Comparison of ENCODE assay signal across 8 mouse cellular contexts in genomic region chr4:132767914-132768876, GRCm38 (mm10). TPM values are rescaled to one million over a fixed set of nuclear protein-coding genes. Genes with fewer than 3 reads are reported as not detected.
DNase-seq lines count a peak whose midpoint lies in the region; ATAC-seq and TF ChIP-seq lines count a peak whose summit lies in the region.

Gene Rpa2, plus strand, starts transcription at chr4:132768332.

- WGBS in hindbrain, embryonic 10.5 days, result under 1% methylated on average over 70 of the region's 71 CpGs
- under 1% methylated on average over 68 of the region's 71 CpGs for WGBS in lung, postnatal 0 days

- peaks cover 12% of the 10 kb centered on the region for H3K4me1 ChIP-seq in hindbrain, embryonic 10.5 days (replicated peaks)
- peaks cover 5% of the 10 kb centered on the region; the same call in 1 of the 2 replicates for H3K4me1 ChIP-seq in lung, postnatal 0 days (ENCODE audit: insufficient read depth, low read depth, low read length)

- no peaks in the 10 kb centered on the region for H3K27me3 ChIP-seq in hindbrain, embryonic 10.5 days (ENCODE audit: insufficient read depth, poor library complexity, severe bottlenecking)
- no peaks in the 10 kb centered on the region for H3K27me3 ChIP-seq in lung, postnatal 0 days (replicated peaks; ENCODE audit: insufficient read depth, low read length)

- peak within 1 kb of the TSS; percentile 90 for H3K4me3 ChIP-seq in hindbrain, embryonic 10.5 days
- H3K4me3 ChIP-seq in lung, postnatal 0 days (ENCODE audit: low read depth, low read length), result peak within 1 kb of the TSS; percentile 83

- peak; percentile 99 for ATAC-seq in frontal cortex, adult (ENCODE audit: low TSS enrichment)
- peak; percentile 98 for ATAC-seq in lung, postnatal 0 days

- H3K9me3 ChIP-seq in hindbrain, embryonic 10.5 days, result no peaks in the 10 kb centered on the region
- no peaks in the 10 kb centered on the region for H3K9me3 ChIP-seq in lung, postnatal 0 days (ENCODE audit: low read length)

- H3K4me2 ChIP-seq in lung, postnatal 0 days (replicated peaks; ENCODE audit: low read depth, low read length), result peak within 1 kb of the TSS; percentile 87

- H3K36me3 ChIP-seq in hindbrain, embryonic 10.5 days, result peaks cover 37% of the 10 kb centered on the region
- 0 out of 2 replicates have a peak, but pooled peaks cover 9% of the 10 kb centered on the region for H3K36me3 ChIP-seq in lung, postnatal 0 days (ENCODE audit: insufficient read depth, low read length)

- DNase-seq in MN1 (ENCODE audit: low spot score), result peak; percentile 100
- DNase-seq in cerebellum, adult 9-10 months, result peak; percentile 100
- peak; percentile 99 for DNase-seq in hindbrain, embryonic 10.5 days (ENCODE audit: low spot score)
- peak; percentile 99 for DNase-seq in layer of hippocampus, adult 9-11 months
- DNase-seq in lung, postnatal 0 days (ENCODE audit: low spot score), result peak; percentile 99
- DNase-seq in ovary, postnatal 14 days (ENCODE audit: low spot score), result peak; percentile 96
- peak; percentile 98 for DNase-seq in thymus, postnatal 14 days

- H3K9ac ChIP-seq in lung, postnatal 0 days (replicated peaks; ENCODE audit: low read depth), result peak within 1 kb of the TSS; percentile 65

- peak; percentile 83 for TF ChIP-seq EP300 in lung, postnatal 0 days (IDR thresholded peaks at IDR 0.05)

- peak within 1 kb of the TSS; percentile 91 for H3K27ac ChIP-seq in hindbrain, embryonic 10.5 days
- H3K27ac ChIP-seq in lung, postnatal 0 days (ENCODE audit: low read length), result peak within 1 kb of the TSS; percentile 64; the same call in 1 of the 2 replicates

- no peak for TF ChIP-seq CTCF in lung, postnatal 0 days (IDR thresholded peaks at IDR 0.05)

RNA-seq across cellular contexts. Expression of gene Rpa2, which starts in this region (rescaled TPM):
- polyA plus RNA-seq in hindbrain, embryonic 10.5 days (2016; fragmentation: Nextera tagmentation; extraction: Ambion mirVana), result 147 and 177 TPM in 2 replicates
- 23.9 and 24.0 TPM in 2 replicates for polyA plus RNA-seq in lung, postnatal 0 days (2015; fragmentation: Nextera tagmentation; extraction: Ambion mirVana)

Comparison
In these comparisons a context has a peak if more than half of its experiments do, and no peak if none do; other contexts are left out.
1. Peak in every context shown above with its lines: DNase-seq, ATAC-seq, H3K4me3 ChIP-seq and H3K27ac ChIP-seq.